Mouse (Mus musculus) heart, embryonic 16.5 days (tissue): ENCODE data around the gene Sox12. TPM values are rescaled to one million over a fixed set of nuclear protein-coding genes. Genes with fewer than 3 reads are reported as not detected.
"Not testable (repeated sequence)": the region's sequence is repeated elsewhere in the genome, so short reads cannot be mapped to it uniquely, and the experiment has no call there.

Experiments used
- ATAC-seq: fragments of 200-750 bp; cut with Nextera tagmentation; replicated peaks from 2 replicates; pipeline ENCODE4 v1.8.0; 2017; ENCODE audit warnings: moderate number of reproducible peaks; ENCODE audit not compliant: insufficient read depth, low FRiP score; ENCODE audit errors: extremely low read depth
- H3K27ac ChIP-seq: fragments of 300-500 bp; sonication (generic); 2 replicates; pipeline ENCODE4 v1.5.1; 2014; ENCODE audit warnings: mild to moderate bottlenecking, low read length, control low read depth, moderate library complexity
- H3K27me3 ChIP-seq: fragments of 300-500 bp; sonication (generic); 2 replicates; pipeline ENCODE4 v1.6.1; 2014; ENCODE audit warnings: low read length, mixed read lengths; ENCODE audit not compliant: control insufficient read depth, insufficient read depth
- H3K36me3 ChIP-seq: fragments of 300-500 bp; sonication (generic); 2 replicates; pipeline ENCODE4 v1.6.1; 2014; ENCODE audit not compliant: control insufficient read depth, insufficient read depth
- H3K4me1 ChIP-seq: fragments of 300-500 bp; sonication (generic); 2 replicates; pipeline ENCODE4 v1.6.1; 2014; ENCODE audit warnings: low read length, mixed read lengths; ENCODE audit not compliant: control insufficient read depth, insufficient read depth
- H3K4me2 ChIP-seq: fragments of 300-500 bp; sonication (generic); 2 replicates; pipeline ENCODE4 v1.6.1; 2014; ENCODE audit warnings: low read depth, mild to moderate bottlenecking, control low read depth, low read length
- H3K4me3 ChIP-seq: fragments of 300-500 bp; sonication (generic); 2 replicates; pipeline ENCODE4 v1.5.1; 2014; ENCODE audit warnings: mild to moderate bottlenecking, control low read depth, low read length
- H3K9ac ChIP-seq: fragments of 300-500 bp; sonication (generic); 2 replicates; pipeline ENCODE4 v1.6.1; 2014; ENCODE audit warnings: low read length, control low read depth
- H3K9me3 ChIP-seq: fragments of 300-500 bp; sonication (generic); replicated peaks from 2 replicates; pipeline ENCODE4 v1.6.1; 2016; ENCODE audit warnings: low read length; ENCODE audit not compliant: control insufficient read depth
- WGBS: fragments of 180-500 bp; shearing (Covaris S2); extraction: QIAGEN DNeasy Blood & Tissue Kit; methylation state at CpG from one replicate; pipeline ENCODE4 v1.1.7; 2014; 5-methylcytosine and 5-hydroxymethylcytosine counted together
- polyA plus RNA-seq: library from polyadenylated mRNA; unstranded; fragments of >200 nt; fragmentation: Nextera tagmentation; extraction: Ambion mirVana; gene quantifications from 2 replicates; pipeline ENCODE4 v1.2.1, GENCODE M21; 2015

Gene Sox12
- polyA plus RNA-seq, 1 experiment from 2014 or later, result 5.4 TPM

- not testable (repeated sequence) for H3K27me3 ChIP-seq, H3K9ac ChIP-seq, H3K27ac ChIP-seq, H3K4me2 ChIP-seq, H3K9me3 ChIP-seq, H3K4me3 ChIP-seq, ATAC-seq, H3K36me3 ChIP-seq, H3K4me1 ChIP-seq
- WGBS, result 90% methylated on average over 2 of the region's 2 CpGs
Measured at GRCm38 (mm10) chr2:152428481-152428880, 30.6 kb upstream of the Sox12 start.

DNA sequence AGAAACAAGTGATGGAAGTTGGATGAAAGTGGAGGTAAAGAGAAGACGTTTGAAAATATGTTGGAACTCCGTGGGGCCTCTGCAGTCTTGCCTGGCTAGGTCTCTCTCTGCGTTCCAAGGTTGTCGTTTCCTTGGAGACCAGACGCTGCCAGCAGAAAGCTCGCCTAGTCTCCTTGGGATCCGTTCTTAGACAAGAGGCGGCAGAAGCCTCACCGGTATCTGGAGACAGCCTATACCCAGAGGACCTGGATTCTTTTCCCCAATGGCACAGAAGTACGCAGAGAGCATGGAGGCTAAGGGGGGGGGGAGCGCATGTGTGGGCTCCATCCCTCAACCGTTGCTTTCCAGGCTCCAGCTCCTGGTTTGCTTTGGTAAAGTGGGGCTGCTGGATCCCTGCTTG, 29.6 kb upstream of the Sox12 start:
- peaks cover 3% of the 10 kb centered on the region; the same call in 1 of the 2 replicates for H3K9me3 ChIP-seq
- WGBS, result 17% methylated on average over 12 of the region's 12 CpGs

DNA sequence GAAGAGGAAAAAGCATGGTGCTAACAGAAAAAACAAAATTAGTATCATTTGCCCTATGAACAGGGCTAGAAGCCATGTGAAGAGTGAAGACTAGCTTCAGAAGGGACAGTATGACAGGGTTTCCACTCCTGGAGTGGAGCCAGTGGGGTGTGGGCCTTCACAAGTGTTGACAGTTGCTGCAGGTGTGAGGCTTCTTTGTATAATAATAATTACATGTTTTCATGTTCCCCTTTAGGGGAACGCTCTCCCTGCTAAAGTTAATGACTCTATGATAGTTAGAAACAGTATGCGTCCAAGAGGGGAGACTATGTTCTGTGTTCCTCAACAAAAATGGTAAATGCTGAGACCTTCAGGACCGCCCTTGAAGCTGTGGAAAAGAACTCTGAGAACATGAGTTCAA, 17.9 kb upstream of the Sox12 start:
- 93% methylated on average over 3 of the region's 3 CpGs for WGBS
- H3K27me3 ChIP-seq, result no peaks in the 10 kb centered on the region
- no peak for ATAC-seq
- H3K9me3 ChIP-seq, result peaks cover 6% of the 10 kb centered on the region; the same call in 1 of the 2 replicates
- no peak overlapping the region for H3K9ac ChIP-seq
- H3K36me3 ChIP-seq, result 0 out of 2 replicates have a peak, but pooled peaks cover 2% of the 10 kb centered on the region
- peaks cover 18% of the 10 kb centered on the region for H3K4me1 ChIP-seq
- peak overlapping the region; percentile 99 for H3K27ac ChIP-seq
- H3K4me3 ChIP-seq, result peak overlapping the region; percentile 72; the same call in 1 of the 2 replicates
- H3K4me2 ChIP-seq, result peak overlapping the region; percentile 88

More for the DNA sequence above, 29.6 kb upstream of the Sox12 start:
- Histone ChIP-seq H3K9ac (peak overlapping the region; percentile 38), H3K4me3 (peak overlapping the region; percentile 14; the same call in 1 of the 2 replicates), H3K36me3 (no peaks in the 10 kb centered on the region), H3K4me2 (peak overlapping the region; percentile 52), H3K27ac (no peak overlapping the region), H3K27me3 (no peaks in the 10 kb centered on the region), H3K4me1 (peaks cover 6% of the 10 kb centered on the region; the same call in 1 of the 2 replicates)
- ATAC-seq, result no peak

DNA sequence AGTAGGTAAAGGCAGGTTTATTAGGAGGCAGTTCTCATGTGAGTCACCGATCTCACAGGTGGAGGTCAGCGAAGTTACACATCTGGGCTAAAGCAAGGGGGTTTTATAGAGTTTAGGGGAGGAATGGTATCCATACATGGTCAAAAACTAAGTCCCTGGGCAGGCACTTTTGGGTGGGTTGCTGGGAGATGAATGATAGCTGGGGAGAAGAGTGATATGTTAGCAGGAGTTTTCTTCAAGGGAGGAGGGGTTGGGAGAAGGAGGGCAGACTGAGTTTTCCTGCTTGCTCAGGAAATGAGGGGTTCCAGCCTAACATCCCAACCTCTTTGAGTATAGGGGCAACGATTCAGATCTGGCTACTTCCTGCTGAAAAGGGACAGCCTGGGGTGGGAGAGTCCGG, 17.4 kb upstream of the Sox12 start, which contains the start of gene 6820408C15Rik:
Gene 6820408C15Rik (plus strand): TSS at position 301 of the 400 bp plus-strand sequence.
- Histone ChIP-seq H3K27ac (peak within 1 kb of the TSS; percentile 99), H3K9ac (peak within 1 kb of the TSS; percentile 99), H3K27me3 (no peaks in the 10 kb centered on the region), H3K9me3 (peaks cover 6% of the 10 kb centered on the region; the same call in 1 of the 2 replicates), H3K4me3 (peak within 1 kb of the TSS; percentile 72), H3K4me2 (peak within 1 kb of the TSS; percentile 88), H3K4me1 (peaks cover 23% of the 10 kb centered on the region), H3K36me3 (0 out of 2 replicates have a peak, but pooled peaks cover 2% of the 10 kb centered on the region)
- WGBS, result 29% methylated on average over 4 of the region's 4 CpGs
- ATAC-seq, result no peak

DNA sequence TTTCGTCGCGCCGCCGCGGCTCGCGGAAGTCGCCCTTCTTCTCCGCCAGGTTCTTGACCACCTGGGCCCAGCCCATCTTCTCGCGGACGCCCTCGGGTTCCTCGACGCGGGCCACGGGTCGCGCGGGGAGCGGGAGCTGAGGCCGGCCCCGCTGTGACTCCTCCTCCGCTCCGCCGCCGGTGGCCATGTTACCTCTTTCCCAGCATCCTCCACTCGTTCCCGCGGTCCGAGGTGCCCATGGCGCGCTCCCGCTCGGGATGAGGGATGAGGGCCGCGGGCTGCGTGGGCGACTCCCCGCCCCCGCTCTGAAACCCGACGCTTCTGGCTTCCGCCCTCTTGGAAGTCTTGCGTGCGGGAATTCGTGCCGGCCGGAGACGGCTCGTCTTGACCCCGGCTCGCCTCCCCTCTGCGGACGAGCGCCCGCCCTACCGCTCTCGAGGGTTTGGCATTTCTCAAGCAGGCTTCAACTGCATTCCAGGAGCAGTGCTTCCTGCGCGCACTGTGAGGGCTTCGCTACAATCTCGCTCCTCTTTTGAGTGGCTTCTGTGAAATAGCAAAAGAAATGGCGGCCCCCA, 16.8 kb upstream of the Sox12 start, which contains the start of gene Zcchc3:
Gene Zcchc3 (minus strand): TSS at position 437 of the 575 bp plus-strand sequence.
- H3K4me1 ChIP-seq, result peaks cover 27% of the 10 kb centered on the region
- H3K9me3 ChIP-seq, result peaks cover 6% of the 10 kb centered on the region; the same call in 1 of the 2 replicates
- peak within 1 kb of the TSS; percentile 72 for H3K4me3 ChIP-seq
- 0 out of 2 replicates have a peak, but pooled peaks cover 2% of the 10 kb centered on the region for H3K36me3 ChIP-seq
- H3K9ac ChIP-seq, result peak within 1 kb of the TSS; percentile 99
- 0% methylated on average over 65 of the region's 65 CpGs for WGBS
- peak within 1 kb of the TSS; percentile 88 for H3K4me2 ChIP-seq
- H3K27me3 ChIP-seq, result no peaks in the 10 kb centered on the region
- peak within 1 kb of the TSS; percentile 99 for H3K27ac ChIP-seq
- ATAC-seq, result peak; percentile 83

DNA sequence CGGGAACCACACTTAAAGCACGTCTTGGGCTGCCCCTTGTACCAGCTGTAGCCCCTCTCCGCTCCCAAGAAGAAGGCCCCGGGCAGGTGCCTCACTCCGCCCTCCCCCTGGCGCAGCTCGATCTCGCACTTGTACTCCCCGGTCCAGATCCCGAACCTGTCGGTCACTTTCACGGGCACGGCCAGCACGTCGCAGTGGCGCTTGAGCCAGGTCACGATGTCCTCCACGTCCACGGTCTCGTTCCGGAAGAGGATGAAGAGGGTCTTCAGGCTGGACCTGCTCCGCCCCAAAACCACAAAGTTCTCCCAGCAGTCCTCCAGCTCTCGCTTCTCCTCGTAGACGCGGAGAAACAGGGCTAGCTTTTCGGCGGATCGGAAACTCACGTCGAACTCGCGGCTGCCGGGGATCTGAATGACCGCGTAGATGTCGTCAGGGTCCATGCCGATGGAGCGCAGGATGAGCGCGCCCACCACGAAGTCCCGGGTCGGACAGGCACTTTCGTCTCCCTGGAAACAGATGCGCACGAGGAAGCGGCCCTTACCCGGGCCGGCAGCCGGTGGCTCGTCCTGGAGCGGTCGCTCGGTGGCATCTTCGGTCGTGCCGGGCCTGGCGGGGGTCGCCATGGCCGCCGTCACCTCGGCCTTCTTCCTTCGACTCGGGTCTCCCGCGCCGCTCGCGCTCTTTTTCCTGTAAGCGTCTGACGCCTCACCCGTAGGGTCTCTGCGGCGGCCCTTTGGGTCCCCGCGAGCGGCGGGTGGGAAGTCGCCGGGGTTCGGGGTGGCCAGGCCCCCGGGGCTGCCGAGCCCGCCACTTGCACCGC, 16.1 kb upstream of the Sox12 start:
- Histone ChIP-seq H3K27me3 (no peaks in the 10 kb centered on the region), H3K9me3 (peaks cover 6% of the 10 kb centered on the region; the same call in 1 of the 2 replicates), H3K27ac (peak overlapping the region; percentile 99), H3K9ac (peak overlapping the region; percentile 99), H3K4me3 (peak overlapping the region; percentile 72), H3K4me2 (peak overlapping the region; percentile 88), H3K4me1 (peaks cover 27% of the 10 kb centered on the region), H3K36me3 (0 out of 2 replicates have a peak, but pooled peaks cover 2% of the 10 kb centered on the region)
- under 1% methylated on average over 85 of the region's 86 CpGs for WGBS
- no peak for ATAC-seq

DNA sequence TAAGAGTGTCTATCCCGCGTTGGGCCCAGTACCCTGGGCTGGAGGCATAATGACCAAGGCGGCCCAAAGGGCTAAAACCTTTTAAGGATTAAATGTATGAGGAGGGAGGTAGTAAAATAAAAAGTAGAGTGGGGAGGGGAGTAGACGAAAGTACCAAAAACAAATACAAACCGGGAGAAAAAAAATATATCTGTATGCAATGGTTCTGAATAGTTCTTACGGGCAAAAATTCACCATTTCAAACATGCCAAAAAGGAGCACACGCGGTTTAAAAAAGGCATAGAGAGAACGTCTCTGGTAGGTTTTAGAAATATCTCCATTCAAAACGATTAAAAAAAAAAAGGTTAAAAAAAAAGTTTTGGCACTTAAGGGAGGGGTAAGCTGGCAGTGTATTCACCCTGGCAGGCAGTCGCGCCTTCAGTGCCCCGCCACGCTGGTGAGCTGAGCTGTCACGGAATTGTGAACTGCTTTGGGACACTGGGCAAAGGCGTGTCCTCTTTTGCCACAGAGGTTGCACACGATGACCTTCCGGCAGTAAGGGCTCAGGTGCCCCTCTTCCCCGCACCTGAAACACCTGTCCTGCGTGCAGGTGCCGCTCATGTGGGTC, 15.4 kb upstream of the Sox12 start:
- Histone ChIP-seq H3K4me2 (peak overlapping the region; percentile 88), H3K27me3 (no peaks in the 10 kb centered on the region), H3K4me3 (peak overlapping the region; percentile 72), H3K9ac (peak overlapping the region; percentile 99), H3K36me3 (0 out of 2 replicates have a peak, but pooled peaks cover 2% of the 10 kb centered on the region), H3K27ac (peak overlapping the region; percentile 99), H3K4me1 (peaks cover 27% of the 10 kb centered on the region), H3K9me3 (peaks cover 6% of the 10 kb centered on the region; the same call in 1 of the 2 replicates)
- WGBS, result 4% methylated on average over 21 of the region's 21 CpGs
- ATAC-seq, result no peak

- Histone ChIP-seq H3K36me3 (0 out of 2 replicates have a peak, but pooled peaks cover 2% of the 10 kb centered on the region), H3K27me3 (no peaks in the 10 kb centered on the region), H3K27ac (peak overlapping the region; percentile 83), H3K9ac (peak overlapping the region; percentile 99), H3K4me2 (peak overlapping the region; percentile 88), H3K4me1 (peaks cover 27% of the 10 kb centered on the region), H3K4me3 (peak overlapping the region; percentile 72), H3K9me3 (peaks cover 6% of the 10 kb centered on the region; the same call in 1 of the 2 replicates)
- 4% methylated on average over 15 of the region's 15 CpGs for WGBS
- ATAC-seq, result no peak
Measured at GRCm38 (mm10) chr2:152412526-152413157, 14.8 kb upstream of the Sox12 start.
